ENCODE assay signal across 22 mouse cellular contexts in the genomic region with DNA sequence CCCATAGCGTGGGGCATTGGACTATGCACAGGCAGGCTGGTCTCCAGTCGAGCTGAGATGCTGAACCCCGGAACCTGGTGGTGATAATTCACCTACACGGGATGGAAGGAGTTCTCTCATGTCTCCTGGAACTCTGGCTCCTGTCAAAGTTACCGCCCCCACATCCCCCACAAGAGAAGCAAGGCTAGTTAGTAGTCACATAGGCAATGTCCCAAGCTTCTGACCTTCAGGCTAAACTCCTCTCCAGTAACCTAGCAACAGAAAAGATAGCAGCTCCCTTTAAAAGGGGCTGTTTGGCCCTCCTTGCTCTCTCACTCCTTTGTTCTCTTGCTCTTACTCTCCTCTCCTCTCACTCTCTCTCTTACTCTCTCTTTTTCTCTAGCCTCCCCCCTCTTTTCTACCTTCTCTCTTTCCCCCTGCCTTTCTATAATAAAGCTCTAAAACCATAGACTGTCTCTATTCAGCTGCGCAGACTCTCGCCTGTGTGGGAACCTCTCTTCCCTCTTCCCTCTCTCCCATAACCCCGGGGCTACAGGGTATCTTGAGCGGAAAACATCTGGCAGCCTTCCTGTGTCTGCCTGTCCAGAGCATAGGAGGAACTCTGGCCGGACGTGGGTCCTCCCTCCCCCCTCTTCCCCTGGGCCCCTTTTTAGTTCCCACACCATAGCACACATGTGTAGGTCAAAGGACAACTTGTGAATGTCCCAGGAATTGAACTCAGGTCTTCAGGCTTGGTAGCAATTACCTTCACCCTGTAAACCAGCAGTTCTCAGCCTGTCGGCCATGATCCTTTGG. TPM values are rescaled to one million over a fixed set of nuclear protein-coding genes. Genes with fewer than 3 reads are reported as not detected.
DNase-seq lines count a peak whose midpoint lies in the region; ATAC-seq lines count a peak whose summit lies in the region.
"Had no signal": no experiment of that assay in that cellular context is flagged by ENCODE, and none has a peak within 500 bp of the region (broad histone marks: within the 10 kb centered on the region; RNA-seq: fewer than 3 reads in every experiment).

No protein-coding gene starts in this region.

- H3K4me2 ChIP-seq in heart, embryonic 11.5 days: no peak overlapping the region
- H3K4me2 ChIP-seq in heart, embryonic 15.5 days: no peak overlapping the region
- H3K4me2 ChIP-seq: intestine, embryonic 15.5 days; liver, embryonic 11.5 days; stomach, embryonic 15.5 days had no signal

- H3K9me3 ChIP-seq in heart, embryonic 11.5 days (replicated peaks; ENCODE audit: control insufficient read depth, low read length): no peaks in the 10 kb centered on the region
- no peaks in the 10 kb centered on the region for H3K9me3 ChIP-seq in embryonic facial prominence, embryonic 10.5 days
- no peaks in the 10 kb centered on the region for H3K9me3 ChIP-seq in heart, embryonic 15.5 days (replicated peaks)
- H3K9me3 ChIP-seq: intestine, embryonic 15.5 days; stomach, embryonic 15.5 days had no signal

- H3K36me3 ChIP-seq in heart, embryonic 11.5 days (ENCODE audit: control insufficient read depth, insufficient read depth, low read length): no peaks in the 10 kb centered on the region
- H3K36me3 ChIP-seq in embryonic facial prominence, embryonic 10.5 days (replicated peaks): no peaks in the 10 kb centered on the region
- H3K36me3 ChIP-seq in heart, embryonic 15.5 days: no peaks in the 10 kb centered on the region
- H3K36me3 ChIP-seq: intestine, embryonic 15.5 days; stomach, embryonic 15.5 days had no signal

- no peak overlapping the region for H3K9ac ChIP-seq in heart, embryonic 11.5 days (ENCODE audit: low read depth, low read length)
- no peak overlapping the region for H3K9ac ChIP-seq in heart, embryonic 15.5 days
- H3K9ac ChIP-seq: intestine, embryonic 15.5 days; stomach, embryonic 15.5 days had no signal

- WGBS in heart, embryonic 11.5 days (ENCODE audit: insufficient replicate concordance): 36% methylated on average over 12 of the region's 12 CpGs
- 41% methylated on average over 12 of the region's 12 CpGs for WGBS in embryonic facial prominence, embryonic 10.5 days
- 37% methylated on average over 12 of the region's 12 CpGs for WGBS in heart, embryonic 15.5 days

- H3K27ac ChIP-seq in heart, embryonic 11.5 days (ENCODE audit: low read depth, low read length): peak overlapping the region; percentile 57
- H3K27ac ChIP-seq in embryonic facial prominence, embryonic 10.5 days (replicated peaks): peak overlapping the region; percentile 19
- peak overlapping the region; percentile 48 for H3K27ac ChIP-seq in heart, embryonic 15.5 days
- H3K27ac ChIP-seq: intestine, embryonic 15.5 days; kidney, postnatal 0 days; stomach, embryonic 15.5 days had no signal

- no peak for DNase-seq in heart, adult 9 months (ENCODE audit: low spot score in 2 of 2)
- peak; percentile 53 for DNase-seq in kidney, postnatal 10 days
- no peak for DNase-seq in kidney, adult 9 months
- peak; percentile 52 for DNase-seq in embryonic facial prominence, embryonic 10.5 days (ENCODE audit: low spot score)
- DNase-seq in cerebellum, postnatal 25 days: no peak
- no peak for DNase-seq in gastrocnemius, postnatal 10 days
- DNase-seq: adrenal gland, adult 2 months; cerebellum, adult 9-10 months; gastrocnemius, postnatal 14 days; left cerebral cortex, postnatal 4 days; lung, adult 2 months; right cerebral cortex, postnatal 25 days; thymus, adult 2 months had no signal

- H3K27me3 ChIP-seq in heart, embryonic 11.5 days (ENCODE audit: control insufficient read depth, insufficient read depth, low read length): no peaks in the 10 kb centered on the region
- no peaks in the 10 kb centered on the region for H3K27me3 ChIP-seq in embryonic facial prominence, embryonic 10.5 days (replicated peaks; ENCODE audit: low read depth, poor library complexity, severe bottlenecking)
- no peaks in the 10 kb centered on the region for H3K27me3 ChIP-seq in heart, embryonic 15.5 days
- H3K27me3 ChIP-seq: stomach, embryonic 15.5 days had no signal

- ATAC-seq in heart, embryonic 11.5 days (replicated peaks; ENCODE audit: insufficient number of reproducible peaks, low FRiP score, low TSS enrichment): no peak
- peak; percentile 41; the same call in 1 of the 2 replicates for ATAC-seq in heart, embryonic 15.5 days (replicated peaks; ENCODE audit: insufficient number of reproducible peaks, insufficient read depth, low FRiP score, low read depth)
- ATAC-seq: intestine, embryonic 15.5 days had no signal

- H3K4me3 ChIP-seq in heart, embryonic 11.5 days (ENCODE audit: low read depth, low read length): no peak overlapping the region
- H3K4me3 ChIP-seq in embryonic facial prominence, embryonic 10.5 days: no peak overlapping the region
- no peak overlapping the region for H3K4me3 ChIP-seq in heart, embryonic 15.5 days
- H3K4me3 ChIP-seq: intestine, embryonic 15.5 days; stomach, embryonic 15.5 days had no signal

- peaks cover 17% of the 10 kb centered on the region for H3K4me1 ChIP-seq in heart, embryonic 11.5 days (ENCODE audit: control insufficient read depth, insufficient read depth, low read length)
- H3K4me1 ChIP-seq in embryonic facial prominence, embryonic 10.5 days: peaks cover 35% of the 10 kb centered on the region
- H3K4me1 ChIP-seq in heart, embryonic 15.5 days (replicated peaks): peaks cover 28% of the 10 kb centered on the region

RNA-seq across cellular contexts. Expression of gene Rhbdf2, which starts 3.5 kb away (rescaled TPM):
- polyA plus RNA-seq in heart, embryonic 11.5 days (2014; fragmentation: Nextera tagmentation; extraction: Ambion mirVana): 5.0 and 6.0 TPM in 2 replicates
- 5.5 and 6.1 TPM in 2 replicates for polyA plus RNA-seq in embryonic facial prominence, embryonic 10.5 days (2016; fragmentation: Nextera tagmentation; extraction: Ambion mirVana)
- polyA plus RNA-seq in heart, embryonic 15.5 days (2015; fragmentation: Nextera tagmentation; extraction: Ambion mirVana): 6.7 and 10.4 TPM in 2 replicates
- 1 to 10 TPM; 5.2 to 8.4 TPM for total RNA-seq in gastrocnemius, postnatal 10 days (2021)

RNA-seq across cellular contexts. Expression of gene Prcd, which starts 23.0 kb away (rescaled TPM):
- polyA plus RNA-seq in heart, embryonic 11.5 days (2014; fragmentation: Nextera tagmentation; extraction: Ambion mirVana): 0.35 and 0.92 TPM in 2 replicates
- 0.76 and 1.2 TPM in 2 replicates for polyA plus RNA-seq in embryonic facial prominence, embryonic 10.5 days (2016; fragmentation: Nextera tagmentation; extraction: Ambion mirVana)
- polyA plus RNA-seq in heart, embryonic 15.5 days (2015; fragmentation: Nextera tagmentation; extraction: Ambion mirVana): 1.3 and 1.4 TPM in 2 replicates
- under 1 TPM in 1 of 2 experiments, not detected in 1; 0.81 TPM for total RNA-seq in gastrocnemius, postnatal 10 days (2021)

RNA-seq across cellular contexts. Expression of gene Cygb, which starts 23.7 kb away (rescaled TPM):
- polyA plus RNA-seq in heart, embryonic 11.5 days (2014; fragmentation: Nextera tagmentation; extraction: Ambion mirVana): 1.1 and 1.2 TPM in 2 replicates
- polyA plus RNA-seq in embryonic facial prominence, embryonic 10.5 days (2016; fragmentation: Nextera tagmentation; extraction: Ambion mirVana): 5.0 and 5.7 TPM in 2 replicates
- polyA plus RNA-seq in heart, embryonic 15.5 days (2015; fragmentation: Nextera tagmentation; extraction: Ambion mirVana): 9.1 and 11.6 TPM in 2 replicates
- total RNA-seq in gastrocnemius, postnatal 10 days (2021): 10 to 100 TPM; 26.6 to 30.3 TPM

RNA-seq across cellular contexts. Expression of gene Aanat, which starts 44.1 kb away (rescaled TPM):
- not detected in 2 replicates for polyA plus RNA-seq in heart, embryonic 11.5 days (2014; fragmentation: Nextera tagmentation; extraction: Ambion mirVana)
- not detected in 2 replicates for polyA plus RNA-seq in embryonic facial prominence, embryonic 10.5 days (2016; fragmentation: Nextera tagmentation; extraction: Ambion mirVana)
- not detected in 2 replicates for polyA plus RNA-seq in heart, embryonic 15.5 days (2015; fragmentation: Nextera tagmentation; extraction: Ambion mirVana)
- not detected for total RNA-seq in gastrocnemius, postnatal 10 days (2021)
- total RNA-seq: adrenal gland, adult 2 months; gastrocnemius, postnatal 14 days; heart, postnatal 14 days had no signal
- polyA plus RNA-seq: adrenal gland, adult 2 months; forebrain, embryonic 11.5 days; intestine, embryonic 15.5 days; kidney, postnatal 0 days; liver, embryonic 11.5 days; lung, adult 2 months; spleen, adult 2 months; thymus, adult 2 months had no signal

RNA-seq across cellular contexts. Expression of gene Ube2o, which starts 49.1 kb away (rescaled TPM):
- polyA plus RNA-seq in heart, embryonic 11.5 days (2014; fragmentation: Nextera tagmentation; extraction: Ambion mirVana): 14.7 and 17.1 TPM in 2 replicates
- 12.0 and 12.4 TPM in 2 replicates for polyA plus RNA-seq in embryonic facial prominence, embryonic 10.5 days (2016; fragmentation: Nextera tagmentation; extraction: Ambion mirVana)
- 14.4 and 20.7 TPM in 2 replicates for polyA plus RNA-seq in heart, embryonic 15.5 days (2015; fragmentation: Nextera tagmentation; extraction: Ambion mirVana)
- total RNA-seq in gastrocnemius, postnatal 10 days (2021): 10 to 100 TPM; 20.7 to 24.9 TPM

Comparison
In these comparisons a context has a peak if more than half of its experiments do, and no peak if none do; other contexts are left out.
1. DNase-seq: peak in kidney, postnatal 10 days (single experiment) and embryonic facial prominence, embryonic 10.5 days (single experiment); none in heart, adult 9 months (0 of 2), kidney, adult 9 months (single experiment), cerebellum, postnatal 25 days (0 of 2) and gastrocnemius, postnatal 10 days (single experiment).
2. Peak in every context shown above with its lines, with median percentiles within 50 percentile points of each other: H3K27ac ChIP-seq.